19 mouse cellular contexts compared by ENCODE assay signal in genomic region chr13:42298766-42299165, GRCm38 (mm10). TPM values are rescaled to one million over a fixed set of nuclear protein-coding genes. Genes with fewer than 3 reads are reported as not detected.
DNase-seq lines count a peak whose midpoint lies in the region; ATAC-seq and TF ChIP-seq lines count a peak whose summit lies in the region.
"Had no signal": no experiment of that assay in that cellular context is flagged by ENCODE, and none has a peak within 500 bp of the region (broad histone marks: within the 10 kb centered on the region; RNA-seq: fewer than 3 reads in every experiment).

No protein-coding gene starts in this region.

- H3K4me2 ChIP-seq in heart, embryonic 15.5 days = no peak overlapping the region
- no peak overlapping the region for H3K4me2 ChIP-seq in lung, embryonic 14.5 days
- no peak overlapping the region for H3K4me2 ChIP-seq in stomach, embryonic 16.5 days (ENCODE audit: low read depth, low read length)
- H3K4me2 ChIP-seq: embryonic facial prominence, embryonic 15.5 days; forebrain, embryonic 12.5 days; hindbrain, embryonic 15.5 days had no signal

- no peak overlapping the region for H3K4me3 ChIP-seq in heart, embryonic 15.5 days
- H3K4me3 ChIP-seq in testis, adult 2 months (ENCODE audit: control insufficient read depth, low read depth, low read length) = no peak overlapping the region
- no peak overlapping the region for H3K4me3 ChIP-seq in lung, embryonic 14.5 days (ENCODE audit: low read depth, low read length)
- no peak overlapping the region for H3K4me3 ChIP-seq in stomach, embryonic 16.5 days (replicated peaks; ENCODE audit: low read length)
- H3K4me3 ChIP-seq: embryonic facial prominence, embryonic 15.5 days; forebrain, embryonic 12.5 days; hindbrain, embryonic 15.5 days; midbrain, embryonic 10.5 days had no signal

- no peak for DNase-seq in heart, postnatal 4 days
- no peak for DNase-seq in testis, postnatal 10 days (ENCODE audit: low spot score)
- peak; percentile 42 for DNase-seq in lung, embryonic 14.5 days
- no peak for DNase-seq in layer of hippocampus, postnatal 36 days
- DNase-seq in adrenal gland, postnatal 10 days = no peak
- DNase-seq: cerebellum, adult 2 months; left cerebral cortex, postnatal 4 days; right cerebral cortex, postnatal 4 days had no signal

- peak overlapping the region; percentile 77 for H3K27ac ChIP-seq in heart, embryonic 15.5 days
- peak overlapping the region; percentile 29; the same call in 1 of the 2 replicates for H3K27ac ChIP-seq in testis, adult 2 months (ENCODE audit: control insufficient read depth, insufficient read depth, low read depth, low read length)
- peak overlapping the region; percentile 6; the same call in 1 of the 2 replicates for H3K27ac ChIP-seq in lung, embryonic 14.5 days (ENCODE audit: low read depth)
- H3K27ac ChIP-seq in stomach, embryonic 16.5 days (ENCODE audit: low read length) = peak overlapping the region; percentile 56; the same call in 1 of the 2 replicates
- H3K27ac ChIP-seq: embryonic facial prominence, embryonic 15.5 days; forebrain, embryonic 12.5 days; hindbrain, embryonic 15.5 days; kidney, postnatal 0 days; liver, embryonic 14.5 days; midbrain, embryonic 10.5 days had no signal

- no peak overlapping the region for H3K9ac ChIP-seq in heart, embryonic 15.5 days
- H3K9ac ChIP-seq in lung, embryonic 14.5 days = no peak overlapping the region
- no peak overlapping the region for H3K9ac ChIP-seq in stomach, embryonic 16.5 days (ENCODE audit: low read length)
- H3K9ac ChIP-seq: embryonic facial prominence, embryonic 15.5 days; forebrain, embryonic 12.5 days; hindbrain, embryonic 15.5 days; liver, embryonic 14.5 days had no signal

- no peak for TF ChIP-seq CTCF in testis, adult 2 months (IDR thresholded peaks at IDR 0.05; ENCODE audit: control insufficient read depth, insufficient read depth, insufficient replicate concordance, low read depth, low read length)
- TF ChIP-seq CTCF in lung, embryonic 14.5 days (IDR thresholded peaks at IDR 0.05; ENCODE audit: low read depth) = no peak

- H3K36me3 ChIP-seq in heart, embryonic 15.5 days = no peaks in the 10 kb centered on the region
- no peaks in the 10 kb centered on the region for H3K36me3 ChIP-seq in testis, adult 2 months (ENCODE audit: control insufficient read depth, insufficient read depth, low read length)
- H3K36me3 ChIP-seq in lung, embryonic 14.5 days (ENCODE audit: insufficient read depth) = no peaks in the 10 kb centered on the region
- no peaks in the 10 kb centered on the region for H3K36me3 ChIP-seq in stomach, embryonic 16.5 days (ENCODE audit: control insufficient read depth, insufficient read depth, low read length)
- H3K36me3 ChIP-seq: embryonic facial prominence, embryonic 15.5 days; forebrain, embryonic 12.5 days; G1E; hindbrain, embryonic 15.5 days; midbrain, embryonic 10.5 days had no signal

- no peak for ATAC-seq in heart, embryonic 15.5 days (replicated peaks; ENCODE audit: insufficient number of reproducible peaks, insufficient read depth, low FRiP score, low read depth)
- ATAC-seq in lung, embryonic 14.5 days (ENCODE audit: insufficient read depth) = no peak
- no peak for ATAC-seq in stomach, embryonic 16.5 days (ENCODE audit: insufficient read depth, low FRiP score)

- no peaks in the 10 kb centered on the region for H3K27me3 ChIP-seq in heart, embryonic 15.5 days
- H3K27me3 ChIP-seq in testis, adult 2 months (ENCODE audit: control insufficient read depth, insufficient read depth, low read length) = no peaks in the 10 kb centered on the region; the same call in 1 of the 2 replicates
- peaks cover 16% of the 10 kb centered on the region for H3K27me3 ChIP-seq in lung, embryonic 14.5 days (ENCODE audit: insufficient read depth, low read length)
- no peaks in the 10 kb centered on the region for H3K27me3 ChIP-seq in stomach, embryonic 16.5 days (ENCODE audit: control insufficient read depth, insufficient read depth, low read length)

- peaks cover 45% of the 10 kb centered on the region for H3K4me1 ChIP-seq in heart, embryonic 15.5 days (replicated peaks)
- H3K4me1 ChIP-seq in testis, adult 2 months (ENCODE audit: control insufficient read depth, insufficient read depth, low read length) = no peaks in the 10 kb centered on the region; the same call in 1 of the 2 replicates
- H3K4me1 ChIP-seq in lung, embryonic 14.5 days (ENCODE audit: insufficient read depth) = 0 out of 2 replicates have a peak, but pooled peaks cover 4% of the 10 kb centered on the region
- peaks cover 6% of the 10 kb centered on the region for H3K4me1 ChIP-seq in stomach, embryonic 16.5 days (ENCODE audit: control insufficient read depth, insufficient read depth, low read length)

- TF ChIP-seq POLR2A in testis, adult 2 months (IDR thresholded peaks at IDR 0.05; ENCODE audit: control insufficient read depth, low read depth, low read length) = no peak

- no peaks in the 10 kb centered on the region for H3K9me3 ChIP-seq in heart, embryonic 15.5 days (replicated peaks)
- no peaks in the 10 kb centered on the region for H3K9me3 ChIP-seq in lung, embryonic 14.5 days (ENCODE audit: low read depth, low read length)
- no peaks in the 10 kb centered on the region for H3K9me3 ChIP-seq in stomach, embryonic 16.5 days (replicated peaks; ENCODE audit: control insufficient read depth, low read length)
- H3K9me3 ChIP-seq: embryonic facial prominence, embryonic 15.5 days; forebrain, embryonic 12.5 days; G1E; hindbrain, embryonic 15.5 days; midbrain, embryonic 10.5 days had no signal

RNA-seq across cellular contexts. Expression of gene Edn1, which starts 2.5 kb away (rescaled TPM):
- 8.0 and 8.2 TPM in 2 replicates for polyA plus RNA-seq in heart, embryonic 15.5 days (2015; fragmentation: Nextera tagmentation; extraction: Ambion mirVana)
- total RNA-seq in heart, postnatal 4 days (2021) = 10 to 100 TPM; 12.1 to 15.2 TPM
- polyA plus RNA-seq in testis, adult 2 months (2012; rRNA removed) = 0.64 and 0.66 TPM in 2 replicates
- polyA plus RNA-seq in lung, embryonic 14.5 days (2014; fragmentation: Nextera tagmentation; extraction: Ambion mirVana) = 4.1 and 5.1 TPM in 2 replicates
- 4.6 and 6.6 TPM in 2 replicates for polyA plus RNA-seq in stomach, embryonic 16.5 days (2015; fragmentation: Nextera tagmentation; extraction: Ambion mirVana)
- 1 to 10 TPM; 1.5 to 2.0 TPM for total RNA-seq in layer of hippocampus, postnatal 36 days (2021)
- total RNA-seq in adrenal gland, postnatal 10 days (2021) = 1 to 10 TPM; 1.4 to 2.0 TPM
- total RNA-seq: granulocyte monocyte progenitor cell, adult 5-6 weeks had no signal
- polyA plus RNA-seq: G1E had no signal

Comparison
In these comparisons a context has a peak if more than half of its experiments do, and no peak if none do; other contexts are left out.
1. H3K27ac ChIP-seq: peak in every context shown above with its lines; median percentile 77 in heart, embryonic 15.5 days; 56 in stomach, embryonic 16.5 days; 29 in testis, adult 2 months; 6 in lung, embryonic 14.5 days.